Mouse (Mus musculus): Measurements from ENCODE around the gene Inpp5a.

DNA sequence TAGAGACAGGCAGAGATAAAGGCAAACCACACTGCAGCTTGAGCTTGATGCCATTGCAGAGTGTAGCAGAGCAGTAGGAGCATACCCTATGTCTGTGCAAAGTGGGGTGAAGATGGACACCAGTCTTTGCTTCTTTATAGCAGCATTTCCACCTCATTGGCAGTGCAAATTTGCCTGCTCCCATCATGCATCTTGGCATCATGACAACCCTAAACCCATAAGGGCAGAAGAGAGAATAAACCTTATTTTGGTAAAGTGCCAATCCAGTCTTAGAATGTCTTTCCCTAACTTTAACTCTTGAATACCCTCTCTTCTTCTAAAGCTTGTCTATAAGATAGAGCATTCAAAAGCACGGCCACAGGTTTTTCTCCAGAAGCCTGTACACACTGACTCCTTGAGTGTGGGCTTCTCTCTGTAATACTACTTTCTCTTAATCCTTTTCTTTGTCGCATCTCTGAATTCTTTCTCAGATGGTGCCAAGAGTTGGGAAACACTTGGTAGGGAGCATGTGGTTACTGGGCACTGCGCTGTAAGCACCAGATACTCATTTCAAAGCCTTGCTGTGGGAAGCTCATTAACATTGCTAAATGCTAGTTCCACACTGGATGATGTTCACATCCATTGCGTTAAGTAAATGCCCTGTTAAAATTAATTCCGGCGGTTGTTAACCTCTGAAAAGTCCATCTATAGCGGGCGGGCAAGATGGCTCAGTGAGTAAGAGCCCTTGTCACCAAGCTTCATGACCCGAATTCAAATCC lies 1.8 kb upstream of the Inpp5a start:
- TF ChIP-seq MYOD1 (IDR thresholded peaks at IDR 0.05; ENCODE audit: control insufficient read depth in 1 of 3, insufficient read length in 2 of 3, low read depth in 2 of 3): no peak
- TF ChIP-seq REST (IDR thresholded peaks at IDR 0.05; ENCODE audit: insufficient read depth, insufficient read length): no peak
- TF ChIP-seq POLR2A (IDR thresholded peaks at IDR 0.05; ENCODE audit: insufficient read length, low read depth): no peak
- no peak for TF ChIP-seq MAX (IDR thresholded peaks at IDR 0.05; ENCODE audit: low read depth)
- TF ChIP-seq POLR2AphosphoS2 (IDR thresholded peaks at IDR 0.05; ENCODE audit: insufficient read length, low read depth): no peak
- TF ChIP-seq TCF3 (IDR thresholded peaks at IDR 0.05; ENCODE audit: insufficient read length, low read depth): no peak
- TF ChIP-seq TCF12 (IDR thresholded peaks at IDR 0.05; ENCODE audit: insufficient read depth, poor library complexity, severe bottlenecking): no peak
- no peak for TF ChIP-seq USF1 (IDR thresholded peaks at IDR 0.05; ENCODE audit: low read depth)

All from myocyte (in vitro differentiated cells).